Mouse (Mus musculus) megakaryocyte-erythroid progenitor cell, adult 5-6 weeks (primary cell): ENCODE results near the gene Rnf213. TPM values are rescaled to one million over a fixed set of nuclear protein-coding genes. Genes with fewer than 3 reads are reported as not detected.
"Not testable (repeated sequence)": the region's sequence is repeated elsewhere in the genome, so short reads cannot be mapped to it uniquely, and the experiment has no call there.

Experiments
- ATAC-seq: replicated peaks from 2 replicates; pipeline ENCODE4 v1.8.0; 2016; ENCODE audit warnings: mild to moderate bottlenecking, inconsistent platforms; ENCODE audit not compliant: severe bottlenecking, poor library complexity, low FRiP score, low TSS enrichment
- total RNA-seq, 2 experiments: library from RNA; stranded (forward) in 1 of 2; stranded (reverse) in 1 of 2; fragments of 200-1000, 215-1000 nt in 1 of 2; fragments of >200 nt in 1 of 2; fragmentation: Nextera tagmentation in 1 of 2; gene quantifications; 2 replicates each; pipeline ENCODE4 v1.2.3; 2014 to 2017

Rnf213 gene
- total RNA-seq, 2 experiments from 2014 or later = 77.1 to 107 TPM

- not testable (repeated sequence) for ATAC-seq
Measured at GRCm38 (mm10) chr11:119387273-119387672, 5.6 kb upstream of the Rnf213 start.

GRCm38 (mm10) chr11:119389851-119390270 lies 3.0 kb upstream of the Rnf213 start:
- ATAC-seq = no peak

GRCm38 (mm10) chr11:119390271-119391231 lies 2.3 kb upstream of the Rnf213 start:
- peak; percentile 25 for ATAC-seq

- ATAC-seq = peak; percentile 70
Measured at GRCm38 (mm10) chr11:119391386-119392000, 1.4 kb upstream of the Rnf213 start.

GRCm38 (mm10) chr11:119392001-119392614 lies 792 bp upstream of the Rnf213 start:
- ATAC-seq = peak; percentile 51

- ATAC-seq = no peak
Measured at GRCm38 (mm10) chr11:119393483-119393804, 544 bp downstream of the Rnf213 start.

- ATAC-seq = no peak
Measured at GRCm38 (mm10) chr11:119394210-119394609, 1.3 kb downstream of the Rnf213 start.

- no peak for ATAC-seq
Measured at GRCm38 (mm10) chr11:119395394-119395793, 2.5 kb downstream of the Rnf213 start.

GRCm38 (mm10) chr11:119395931-119396330 lies 3.0 kb downstream of the Rnf213 start:
- no peak for ATAC-seq

- no peak for ATAC-seq
Measured at GRCm38 (mm10) chr11:119396461-119396860, 3.6 kb downstream of the Rnf213 start.

- no peak for ATAC-seq
Measured at GRCm38 (mm10) chr11:119402501-119403160, 9.7 kb downstream of the Rnf213 start.

- ATAC-seq = peak; percentile 64
Measured at GRCm38 (mm10) chr11:119404627-119405026, 11.7 kb downstream of the Rnf213 start.

GRCm38 (mm10) chr11:119407381-119407780 lies 14.5 kb downstream of the Rnf213 start:
- no peak for ATAC-seq

GRCm38 (mm10) chr11:119407977-119408376 lies 15.1 kb downstream of the Rnf213 start:
- ATAC-seq = 0 out of 2 replicates have a peak, but pooled peaks have one; percentile 28

- no peak for ATAC-seq
Measured at GRCm38 (mm10) chr11:119419327-119420118, 26.6 kb downstream of the Rnf213 start.

GRCm38 (mm10) chr11:119420426-119420825 lies 27.5 kb downstream of the Rnf213 start:
- ATAC-seq = no peak

GRCm38 (mm10) chr11:119427431-119427830 lies 34.5 kb downstream of the Rnf213 start:
- ATAC-seq = no peak

GRCm38 (mm10) chr11:119427986-119428385 lies 35.1 kb downstream of the Rnf213 start:
- no peak for ATAC-seq

- peak; percentile 68 for ATAC-seq
Measured at GRCm38 (mm10) chr11:119428649-119429136, 35.8 kb downstream of the Rnf213 start.
